Mouse (Mus musculus) stomach, postnatal 0 days (tissue): ENCODE results near the gene Psmb10. TPM values are rescaled to one million over a fixed set of nuclear protein-coding genes. Genes with fewer than 3 reads are reported as not detected.
A peak's percentile ranks its signal among the peaks of the same experiment; 100 is the strongest.

Source experiments
- ATAC-seq: fragments of 200-750 bp; cut with Nextera tagmentation; 2 replicates; pipeline ENCODE4 v1.8.0; 2017; ENCODE audit not compliant: low FRiP score, low TSS enrichment
- DNase-seq: peaks from one replicate; pipeline ENCODE4 v3.0.0-alpha.2; 2016; ENCODE audit warnings: low spot score
- H3K27ac ChIP-seq: fragments of 300-500 bp; sonication (generic); replicated peaks from 2 replicates; pipeline ENCODE4 v1.5.1; 2014; ENCODE audit warnings: mild to moderate bottlenecking, control low read depth
- H3K27me3 ChIP-seq: fragments of 300-500 bp; sonication (generic); 2 replicates; pipeline ENCODE4 v1.6.1; 2014; ENCODE audit warnings: low read length; ENCODE audit not compliant: control insufficient read depth, insufficient read depth
- H3K36me3 ChIP-seq: fragments of 300-500 bp; sonication (generic); 2 replicates; pipeline ENCODE4 v1.6.1; 2014; ENCODE audit warnings: low read length, mixed read lengths; ENCODE audit not compliant: control insufficient read depth, insufficient read depth
- H3K4me1 ChIP-seq: fragments of 300-500 bp; sonication (generic); replicated peaks from 2 replicates; pipeline ENCODE4 v1.6.1; 2014; ENCODE audit warnings: antibody characterized with exemption; ENCODE audit not compliant: control insufficient read depth, insufficient read depth
- H3K4me2 ChIP-seq: fragments of 300-500 bp; sonication (generic); replicated peaks from 2 replicates; pipeline ENCODE4 v1.6.1; 2014; ENCODE audit warnings: low read depth, mild to moderate bottlenecking, control low read depth, moderate library complexity
- H3K4me3 ChIP-seq: fragments of 300-500 bp; sonication (generic); 2 replicates; pipeline ENCODE4 v1.5.1; 2014; ENCODE audit warnings: low read depth, low read length, control low read depth
- H3K9ac ChIP-seq: fragments of 300-500 bp; sonication (generic); 2 replicates; pipeline ENCODE4 v1.6.1; 2014; ENCODE audit warnings: mild to moderate bottlenecking, low read length, control low read depth, mixed read lengths
- H3K9me3 ChIP-seq: fragments of 300-500 bp; sonication (generic); 2 replicates; pipeline ENCODE4 v1.6.1; 2016; ENCODE audit warnings: low read length; ENCODE audit not compliant: control insufficient read depth
- CTCF ChIP-seq: IDR thresholded peaks from 2 replicates; pipeline ENCODE4 v1.5.1; 2016; ENCODE audit warnings: antibody characterized with exemption, low read depth, mild to moderate bottlenecking, moderate library complexity
- EP300 ChIP-seq: optimal IDR thresholded peaks from 2 replicates; pipeline ENCODE3; 2016; ENCODE audit warnings: antibody characterized with exemption
- WGBS: fragments of 180-500 bp; shearing (Covaris S2); extraction: QIAGEN DNeasy Blood & Tissue Kit; methylation state at CpG from one replicate; pipeline ENCODE4 v1.1.7; 2014; 5-methylcytosine and 5-hydroxymethylcytosine counted together
- polyA plus RNA-seq: library from polyadenylated mRNA; unstranded; fragments of >200 nt; fragmentation: Nextera tagmentation; extraction: Ambion mirVana; gene quantifications from 2 replicates; pipeline ENCODE4 v1.2.1, GENCODE M21; 2015

Gene Psmb10
- polyA plus RNA-seq, 1 experiment from 2014 or later = 65.9 TPM

DNA sequence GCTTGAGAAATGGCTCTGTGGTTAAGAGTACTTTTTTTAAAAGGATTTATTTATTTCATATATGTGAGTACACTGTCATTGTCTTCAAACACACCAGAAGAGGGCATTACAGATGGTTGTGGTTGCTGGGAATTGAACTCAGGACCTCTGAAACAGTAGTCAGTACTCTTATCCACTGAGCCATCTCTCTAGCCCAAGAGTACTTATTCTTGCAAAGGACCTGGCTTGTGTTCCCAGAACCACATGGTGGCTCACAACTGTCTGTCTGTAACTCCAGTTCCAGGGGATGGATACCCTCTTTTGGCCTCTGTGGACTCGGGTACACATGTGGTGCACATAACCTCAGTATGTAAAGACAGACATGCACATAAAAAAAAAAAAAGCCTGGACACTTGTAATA, 31.1 kb upstream of the Psmb10 start:
- Histone ChIP-seq H3K27me3 (no peaks in the 10 kb centered on the region), H3K27ac (no peak overlapping the region), H3K4me1 (no peaks in the 10 kb centered on the region; the same call in 1 of the 2 replicates), H3K9me3 (no peaks in the 10 kb centered on the region), H3K4me2 (no peak overlapping the region), H3K36me3 (no peaks in the 10 kb centered on the region), H3K9ac (no peak overlapping the region), H3K4me3 (no peak overlapping the region)
- WGBS = 69% methylated on average over 1 of the region's 1 CpGs
- ATAC-seq (no peak), DNase-seq (no peak)
- TF ChIP-seq CTCF (no peak), EP300 (no peak)

DNA sequence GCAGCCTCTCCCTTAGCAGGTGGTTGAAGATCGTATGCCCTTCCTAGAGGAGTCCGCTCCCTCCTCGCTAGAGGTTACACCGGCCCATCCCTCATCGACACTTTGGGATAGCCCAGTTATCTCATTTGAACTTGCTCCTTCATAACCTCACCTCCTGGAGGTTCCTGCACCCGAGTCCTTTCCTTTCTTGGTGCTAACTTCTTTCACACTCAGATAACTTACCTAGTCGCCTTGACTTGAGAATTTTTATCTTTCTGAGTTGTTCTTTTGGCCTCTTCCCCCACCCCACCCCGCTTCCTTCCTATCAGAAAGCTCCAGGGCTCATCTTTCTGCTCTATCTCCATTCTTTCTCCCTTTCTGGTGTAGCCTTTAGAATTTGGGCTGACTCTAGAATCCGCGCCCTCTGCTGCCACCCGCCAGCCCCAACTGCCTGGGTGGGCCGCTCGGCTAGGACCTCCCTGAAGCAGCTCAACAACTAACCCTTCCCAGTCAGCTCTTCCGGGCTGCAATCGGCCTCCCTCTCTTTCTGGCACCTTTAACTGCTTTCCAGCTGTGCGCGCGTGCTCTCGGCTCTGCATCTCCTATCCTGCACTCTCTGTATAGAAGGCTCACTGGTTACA, 28.6 kb upstream of the Psmb10 start:
- H3K9me3 ChIP-seq = no peaks in the 10 kb centered on the region
- TF ChIP-seq CTCF (peak; percentile 22; the same call in 1 of the 2 replicates), EP300 (no peak)
- WGBS = 12% methylated on average over 19 of the region's 19 CpGs
- H3K27me3 ChIP-seq = no peaks in the 10 kb centered on the region
- peak overlapping the region; percentile 67 for H3K4me3 ChIP-seq
- DNase-seq = peak; percentile 38
- ATAC-seq = peak; percentile 36; the same call in 1 of the 2 replicates
- peak overlapping the region; percentile 81 for H3K27ac ChIP-seq
- H3K9ac ChIP-seq = peak overlapping the region; percentile 8; the same call in 1 of the 2 replicates
- H3K36me3 ChIP-seq = no peaks in the 10 kb centered on the region
- peak overlapping the region; percentile 68 for H3K4me2 ChIP-seq
- H3K4me1 ChIP-seq = peaks cover 2% of the 10 kb centered on the region; the same call in 1 of the 2 replicates

- H3K4me2 ChIP-seq = peak within 1 kb of the TSS; percentile 68
- no peaks in the 10 kb centered on the region for H3K9me3 ChIP-seq
- peaks cover 2% of the 10 kb centered on the region; the same call in 1 of the 2 replicates for H3K4me1 ChIP-seq
- under 1% methylated on average over 41 of the region's 47 CpGs for WGBS
- TF ChIP-seq EP300 (no peak), CTCF (no peak)
- H3K27me3 ChIP-seq = no peaks in the 10 kb centered on the region
- H3K9ac ChIP-seq = peak within 1 kb of the TSS; percentile 78
- peak within 1 kb of the TSS; percentile 67 for H3K4me3 ChIP-seq
- H3K27ac ChIP-seq = peak within 1 kb of the TSS; percentile 96
- DNase-seq = peak; percentile 80
- no peaks in the 10 kb centered on the region for H3K36me3 ChIP-seq
- ATAC-seq = peak; percentile 89
These were observed 27.7 kb upstream of the Psmb10 start, which contains the start of gene Slc12a4 for GRCm38 (mm10) chr8:105965905-105966341. Gene Slc12a4, minus strand, starts transcription at chr8:105966097.

GRCm38 (mm10) chr8:105965266-105965904, 27.1 kb upstream of the Psmb10 start:
- Histone ChIP-seq H3K9me3 (no peaks in the 10 kb centered on the region), H3K27ac (peak overlapping the region; percentile 96), H3K4me1 (peaks cover 2% of the 10 kb centered on the region; the same call in 1 of the 2 replicates), H3K4me2 (peak overlapping the region; percentile 68), H3K36me3 (no peaks in the 10 kb centered on the region), H3K4me3 (peak overlapping the region; percentile 67), H3K9ac (peak overlapping the region; percentile 78), H3K27me3 (no peaks in the 10 kb centered on the region)
- 3% methylated on average over 40 of the region's 40 CpGs for WGBS
- ATAC-seq (peak; percentile 62), DNase-seq (peak; percentile 58)
- TF ChIP-seq CTCF (no peak), EP300 (no peak)

DNA sequence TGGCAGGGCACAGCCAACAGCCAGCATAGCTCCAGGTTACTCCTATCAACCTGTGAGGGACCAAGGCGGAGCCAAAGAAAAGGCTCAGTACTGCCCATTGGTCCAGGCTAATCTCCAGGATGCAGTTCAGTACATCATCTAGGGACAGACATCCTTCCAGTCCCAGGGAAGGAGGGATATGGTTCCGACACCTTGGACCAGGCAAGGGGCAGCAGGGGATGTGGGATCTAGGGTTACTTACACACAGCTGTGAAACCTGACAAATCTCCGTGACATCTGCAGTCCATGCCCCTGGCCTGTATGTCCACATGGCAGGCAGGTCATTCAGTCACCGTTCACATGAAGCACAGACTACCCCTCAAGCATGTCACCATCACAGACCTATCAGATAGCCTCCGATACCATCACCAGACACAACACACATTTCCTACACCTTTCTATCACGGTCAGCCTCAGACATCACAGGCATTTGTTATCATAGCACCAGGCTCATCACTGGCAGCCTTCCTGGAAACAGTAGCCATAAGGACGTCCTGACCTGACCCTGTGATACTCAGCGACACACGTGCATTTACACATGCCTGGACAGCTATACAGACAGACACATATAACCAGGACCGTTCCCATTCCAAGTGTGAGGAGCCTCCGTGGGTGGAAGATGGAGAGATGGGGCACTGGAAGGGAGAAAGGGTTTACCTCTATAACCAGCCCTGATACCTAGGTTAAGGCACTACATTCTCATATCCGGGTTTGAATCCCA, 26.4 kb upstream of the Psmb10 start:
- Histone ChIP-seq H3K9me3 (no peaks in the 10 kb centered on the region), H3K27me3 (no peaks in the 10 kb centered on the region), H3K4me1 (peaks cover 2% of the 10 kb centered on the region; the same call in 1 of the 2 replicates), H3K27ac (no peak overlapping the region), H3K36me3 (no peaks in the 10 kb centered on the region), H3K4me3 (peak overlapping the region; percentile 67), H3K9ac (peak overlapping the region; percentile 78), H3K4me2 (peak overlapping the region; percentile 68)
- 42% methylated on average over 12 of the region's 12 CpGs for WGBS
- TF ChIP-seq EP300 = no peak
- TF ChIP-seq CTCF = no peak
- ATAC-seq (no peak), DNase-seq (peak; percentile 12)
